Mouse (Mus musculus) layer of hippocampus, postnatal 36 days (tissue): ENCODE measurements at regions not wholly inside any gene's neighbourhood (a gene's known extent, or its start where the extent isn't known, plus 50 kb on each side); places are given as distances from the start of the nearest gene placed in this dataset.

Experiments
- DNase-seq, 2 experiments: peaks; one replicate each; pipeline ENCODE4 v3.0.0; 2022

DNA sequence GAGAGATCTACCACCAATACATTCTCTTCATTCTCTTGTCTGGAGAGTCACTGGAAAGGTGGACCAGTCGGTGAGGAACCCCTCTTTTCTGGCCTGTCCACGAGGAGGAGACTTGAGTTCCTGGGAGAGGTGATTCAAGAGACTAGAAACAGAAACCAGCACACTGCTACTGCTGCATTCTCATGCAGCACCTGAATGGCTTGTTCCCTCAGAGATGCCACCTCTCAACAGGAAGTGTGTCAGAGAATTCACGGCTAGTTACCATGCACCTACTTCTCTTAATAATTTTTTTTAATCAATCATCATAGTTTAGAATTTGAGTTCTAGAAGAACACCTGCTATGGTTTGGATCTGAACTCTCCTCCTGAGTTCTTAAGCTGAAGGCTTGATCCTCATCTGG is 52.0 kb upstream of the Dynlrb2 start:
- DNase-seq = no peak

DNA sequence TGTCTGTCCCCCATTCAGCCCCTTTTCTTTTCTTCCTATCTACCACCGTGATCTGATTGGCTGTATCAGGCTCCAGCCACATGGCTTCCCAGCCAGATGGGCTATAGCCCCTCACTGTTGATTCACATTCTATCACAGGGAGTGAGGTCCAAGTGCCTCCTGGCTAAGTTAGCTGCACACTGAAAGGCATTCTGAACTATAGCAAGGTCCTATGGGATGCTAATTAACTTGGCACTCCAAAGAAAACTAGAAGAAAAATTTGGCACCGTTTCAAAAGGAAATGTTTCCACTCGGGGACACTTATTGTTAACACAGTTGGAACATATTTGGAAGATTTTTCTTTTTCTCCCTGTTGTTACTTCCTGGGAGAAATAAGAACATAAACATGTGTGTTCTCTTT is 53.4 kb upstream of the Dynlrb2 start:
- no peak for DNase-seq

DNA sequence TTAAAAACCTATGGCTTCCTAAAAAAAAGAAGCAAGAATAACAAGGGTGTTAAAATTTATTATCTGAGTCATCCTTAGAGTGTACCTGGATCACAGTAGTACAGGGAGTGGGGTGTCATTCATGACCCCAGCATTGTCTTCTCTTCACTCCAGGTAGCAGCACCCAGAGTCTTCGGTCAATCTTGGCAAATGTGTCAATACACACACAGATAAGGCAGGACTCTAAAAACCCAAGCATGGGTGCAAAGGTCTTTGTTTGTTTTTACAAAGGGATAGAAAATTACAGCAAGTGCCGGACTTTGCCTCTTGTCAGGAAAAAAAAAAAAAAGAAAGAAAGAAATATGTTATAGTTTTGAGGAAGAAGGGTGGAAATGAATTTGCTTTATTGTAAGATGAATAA is 57.3 kb upstream of the Dynlrb2 start:
- no peak for DNase-seq

DNA sequence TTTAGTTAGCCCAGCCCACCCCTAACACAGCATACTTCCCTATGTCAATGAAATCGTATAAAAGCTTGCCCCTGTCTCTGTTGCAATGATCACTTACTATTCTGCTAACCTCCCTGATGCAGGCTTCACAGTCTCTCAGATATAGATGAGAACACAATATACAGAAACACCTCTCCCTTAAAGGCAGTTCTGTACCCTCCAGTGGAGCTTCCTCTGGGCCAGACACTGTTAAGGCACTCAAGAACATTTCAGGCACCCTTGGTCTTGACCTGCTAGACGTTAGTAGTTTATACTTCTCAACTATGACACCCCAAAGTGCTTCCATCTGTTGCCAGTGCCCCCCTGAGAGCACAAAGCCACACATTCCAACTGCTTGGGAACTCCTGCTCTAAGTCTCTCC is 61.9 kb upstream of the Dynlrb2 start:
- no peak for DNase-seq

DNA sequence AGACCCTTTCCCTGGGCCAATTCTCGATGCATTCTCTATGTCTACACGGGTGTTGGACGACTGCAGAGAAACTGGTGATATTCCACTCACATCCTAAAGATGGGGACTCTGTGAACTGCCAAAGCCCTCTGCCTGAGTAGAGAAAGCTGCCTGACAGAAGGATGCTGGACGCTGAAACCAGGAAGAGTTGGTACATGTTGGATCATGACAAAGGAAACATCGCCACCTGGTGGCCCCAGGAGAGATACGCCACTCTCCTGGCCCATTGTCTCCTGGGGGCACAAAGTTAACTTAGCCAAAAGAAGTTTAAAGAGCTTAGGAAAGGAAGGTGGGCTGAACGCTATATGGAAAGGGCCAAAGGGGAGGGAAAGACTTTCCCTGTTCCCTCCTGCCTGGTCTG is 65.9 kb upstream of the Dynlrb2 start:
- DNase-seq = peak; percentile 54 to 69

DNA sequence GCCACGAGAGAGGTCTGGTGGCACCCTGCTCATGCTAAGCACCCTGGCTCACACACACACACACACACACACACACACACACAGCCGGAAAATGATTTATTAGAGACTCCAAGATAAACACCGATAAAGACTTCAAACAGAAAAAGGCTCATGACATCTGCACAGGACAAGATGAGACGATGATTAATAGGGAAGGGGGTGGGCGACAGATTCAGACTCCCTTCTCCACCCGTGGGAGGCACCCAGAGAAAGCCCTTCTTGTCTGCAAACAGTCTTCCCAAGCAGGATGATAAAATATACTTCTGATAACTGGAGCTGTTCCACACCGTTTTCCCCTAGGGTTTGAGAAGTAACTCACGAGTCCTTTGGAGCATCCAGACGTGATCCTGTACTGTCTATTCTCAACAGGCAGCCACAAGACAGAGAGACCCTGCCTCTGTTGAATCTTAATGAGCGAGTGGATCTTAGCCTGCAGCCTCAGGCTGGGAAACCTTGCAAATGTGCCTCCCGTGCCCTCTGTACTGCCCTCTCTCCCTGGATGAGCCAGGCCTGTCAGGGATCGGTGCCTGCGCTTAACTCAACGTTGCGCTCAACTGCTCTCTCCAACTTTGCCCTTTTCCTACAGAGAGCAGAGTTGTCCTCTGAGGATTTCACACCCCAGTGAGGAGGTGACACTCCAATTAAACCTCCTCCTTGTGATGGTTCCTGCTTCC is 69.3 kb upstream of the Dynlrb2 start:
- DNase-seq = no peak

DNA sequence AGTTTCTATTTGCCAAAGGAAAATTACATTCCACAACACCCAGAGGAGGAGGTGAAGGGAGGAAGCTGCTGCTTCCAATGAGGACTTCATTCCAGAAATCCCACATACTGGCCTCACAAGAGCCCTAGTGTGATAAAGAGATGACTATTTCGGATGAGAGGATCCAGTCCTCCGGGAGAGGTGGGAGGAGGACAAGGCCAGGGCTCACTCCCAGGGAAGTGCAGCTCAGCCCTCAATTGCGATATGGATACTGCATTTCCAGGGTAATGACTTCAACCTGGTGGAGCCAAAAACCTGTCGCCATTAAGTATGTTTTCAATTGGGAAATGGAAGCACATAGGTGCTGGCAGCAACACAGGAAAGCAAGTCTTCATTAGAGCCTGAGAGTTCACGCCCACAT is 74.7 kb upstream of the Dynlrb2 start:
- DNase-seq = no peak

DNA sequence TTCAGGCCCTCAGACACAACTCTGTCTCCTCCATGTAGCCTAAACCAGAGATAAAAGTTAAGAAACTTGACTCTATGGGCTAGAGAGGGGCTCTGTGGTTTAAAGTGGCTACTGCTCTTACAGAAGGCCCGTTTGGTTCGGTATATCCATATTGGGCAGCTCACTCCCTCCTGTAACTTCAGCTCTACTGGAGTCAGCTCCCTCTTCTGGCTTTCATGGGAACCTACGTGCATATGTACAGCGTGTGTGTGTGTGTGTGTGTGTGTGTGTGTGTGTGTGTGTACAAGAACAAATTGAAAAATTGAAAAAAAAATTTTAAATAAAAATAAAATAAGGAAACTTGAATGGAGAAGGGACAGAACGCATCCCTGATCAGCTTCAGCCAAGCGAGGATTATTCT is 75.1 kb upstream of the Dynlrb2 start:
- DNase-seq = no peak

DNA sequence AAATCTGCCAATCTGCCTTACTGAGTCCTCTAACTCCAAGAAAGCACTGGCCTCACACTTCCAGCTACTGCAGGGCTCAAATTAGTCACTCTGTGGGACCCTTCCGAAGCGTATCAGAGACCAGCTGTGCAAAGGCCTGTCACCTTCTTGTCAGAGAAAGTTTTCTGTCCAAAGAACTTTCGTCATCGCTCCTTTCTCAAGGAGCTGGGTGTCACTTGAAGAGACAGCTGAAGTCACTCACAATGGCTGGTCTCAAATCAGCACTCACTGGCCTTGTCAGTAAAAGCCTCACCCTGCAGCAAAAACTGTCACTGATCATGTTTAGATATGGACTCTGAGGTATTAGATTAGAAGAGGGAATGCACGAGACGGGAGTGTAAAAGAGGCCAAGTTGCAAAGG is 81.9 kb upstream of the Dynlrb2 start:
- no peak for DNase-seq

DNA sequence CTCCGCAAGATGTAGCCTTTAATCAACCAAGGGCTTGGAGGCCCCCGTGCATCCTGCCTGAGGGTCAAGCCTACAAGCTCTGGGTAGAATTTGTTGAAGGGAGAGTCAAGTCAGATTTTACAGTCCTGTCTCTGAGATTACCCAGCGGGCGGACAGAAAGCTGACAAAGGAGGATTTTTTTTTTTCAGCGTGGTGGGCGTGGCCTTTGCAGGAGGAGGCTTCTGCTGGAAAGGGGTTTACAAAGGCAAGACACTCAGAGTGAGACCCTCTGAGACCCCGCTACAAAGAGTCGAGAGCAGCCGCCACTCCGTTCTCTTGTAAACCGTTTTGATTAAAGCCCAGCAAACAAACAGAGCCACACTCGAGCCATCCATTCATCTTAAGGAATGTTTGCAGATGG is 92.1 kb upstream of the Dynlrb2 start:
- no peak for DNase-seq

DNA sequence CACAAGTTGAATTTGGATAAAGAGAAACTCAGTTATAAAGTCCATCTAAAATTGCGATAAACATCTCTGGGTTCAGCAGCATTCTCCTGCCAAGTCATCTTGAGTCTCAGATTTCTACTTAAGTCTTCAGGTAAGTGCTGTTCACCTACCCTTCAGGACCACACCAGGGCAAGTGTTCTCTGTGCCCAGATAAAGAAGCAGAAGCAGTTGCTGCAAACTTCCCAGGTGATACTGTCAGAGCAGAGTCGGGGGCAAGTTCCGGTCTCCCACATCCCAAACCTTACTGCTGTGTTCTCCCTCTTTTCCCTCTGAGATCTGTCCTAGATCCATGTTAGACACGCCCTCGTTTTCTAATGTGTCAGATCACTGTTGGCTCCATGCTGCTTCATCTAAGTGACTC is 94.7 kb upstream of the Dynlrb2 start:
- DNase-seq = no peak

DNA sequence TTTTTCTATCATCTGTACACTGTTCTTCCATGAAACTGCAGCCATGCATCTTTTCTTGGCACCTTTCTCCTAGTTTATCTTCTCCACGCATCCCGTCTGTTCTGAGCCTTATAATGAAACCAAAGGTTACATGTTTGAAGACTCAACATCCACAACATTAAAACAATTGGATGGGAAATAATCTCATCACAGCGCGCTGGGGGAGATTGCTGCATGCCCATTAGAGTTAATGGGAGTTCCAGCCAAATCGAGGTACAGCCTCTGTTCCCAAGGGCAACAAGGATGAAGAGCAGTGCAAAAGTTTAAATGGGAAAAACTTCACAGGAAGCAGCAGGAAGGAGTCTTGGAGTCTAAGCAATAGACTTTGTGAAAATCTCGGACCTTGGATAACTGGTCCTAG is 95.8 kb upstream of the Dynlrb2 start:
- DNase-seq = no peak

DNA sequence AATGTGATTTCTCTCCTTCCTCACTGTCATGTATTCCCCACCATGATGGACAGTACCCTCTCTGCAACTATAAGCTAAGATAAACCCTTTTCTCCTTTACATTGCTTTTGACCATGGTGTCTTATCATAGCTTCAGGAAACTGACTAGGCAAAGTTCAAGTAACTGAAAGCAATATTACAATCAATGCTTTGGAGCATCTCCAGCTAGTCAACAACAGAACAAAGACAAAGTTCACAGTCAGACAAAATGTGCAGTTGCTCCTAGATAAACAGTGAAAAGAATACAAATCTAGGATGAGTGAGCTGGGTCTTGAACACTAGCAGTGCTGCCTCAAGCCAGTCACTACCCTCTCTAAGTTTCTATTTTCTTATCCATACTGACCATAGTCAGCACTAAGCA is 100.2 kb upstream of the Dynlrb2 start:
- DNase-seq = no peak

DNA sequence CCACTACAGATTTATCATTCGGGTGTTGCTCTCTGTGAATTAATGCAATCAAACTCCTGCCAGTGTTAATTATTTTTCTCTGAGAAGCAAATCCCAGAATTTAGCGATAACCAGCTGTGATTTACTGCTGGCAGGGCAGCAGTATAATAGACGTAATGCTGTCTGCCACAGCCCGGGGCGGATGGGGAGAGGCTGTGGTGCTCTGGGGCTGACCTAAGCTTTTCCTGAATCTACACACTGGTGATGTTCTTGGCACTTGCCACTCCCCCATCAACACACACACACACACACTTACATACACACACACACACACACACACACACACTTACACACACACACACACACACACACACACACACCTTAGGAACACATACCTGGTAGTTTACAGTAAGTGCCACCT is 101.4 kb upstream of the Dynlrb2 start:
- no peak for DNase-seq

DNA sequence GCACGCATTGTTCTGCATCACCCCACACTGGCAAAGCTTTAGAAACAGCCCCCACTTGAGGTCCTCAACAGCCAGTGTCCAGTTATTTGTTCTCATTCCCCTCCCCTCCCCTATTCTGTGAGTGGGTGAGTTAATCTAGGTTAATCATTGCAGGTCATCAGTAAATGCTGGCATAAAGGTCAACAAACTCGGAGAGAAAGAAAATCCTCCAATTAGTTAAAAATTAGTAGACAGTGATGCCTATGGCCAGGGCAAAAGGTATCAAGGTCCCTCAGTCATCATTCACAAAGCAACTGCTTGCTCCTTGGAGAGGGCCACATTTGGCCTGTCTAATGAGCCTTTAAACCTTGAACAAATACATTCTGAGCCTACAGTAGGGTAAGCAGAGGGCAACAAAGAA is 105.3 kb upstream of the Dynlrb2 start:
- no peak for DNase-seq

DNA sequence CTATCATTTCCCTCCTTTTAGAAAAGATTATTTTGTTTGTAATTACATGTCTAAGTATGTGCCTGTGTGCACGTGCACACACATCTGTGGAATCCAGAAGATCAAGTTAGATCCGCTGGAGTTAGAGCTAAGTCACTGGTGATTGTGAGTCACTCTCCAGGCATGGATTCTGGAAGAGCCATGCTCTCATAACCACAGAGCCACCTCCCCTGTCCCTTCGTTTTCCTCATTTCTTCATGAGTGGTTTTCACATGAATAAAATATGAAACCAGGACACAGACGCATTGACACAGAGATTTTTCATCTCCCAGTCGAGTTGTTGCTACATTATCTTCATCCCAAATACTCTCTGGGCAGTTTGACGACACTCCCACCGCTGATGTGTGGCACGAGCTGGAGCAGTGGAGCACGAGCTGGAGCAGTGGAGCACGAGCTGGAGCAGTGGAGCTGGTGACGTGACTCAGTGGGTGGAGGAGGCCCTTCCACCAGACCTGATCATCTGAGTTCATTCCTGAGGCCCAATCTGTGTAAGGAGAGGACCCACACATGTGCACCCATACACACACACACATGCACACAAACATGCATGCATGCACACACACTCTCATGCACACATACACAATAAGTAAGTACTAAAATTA is 106.1 kb upstream of the Dynlrb2 start:
- DNase-seq = no peak

DNA sequence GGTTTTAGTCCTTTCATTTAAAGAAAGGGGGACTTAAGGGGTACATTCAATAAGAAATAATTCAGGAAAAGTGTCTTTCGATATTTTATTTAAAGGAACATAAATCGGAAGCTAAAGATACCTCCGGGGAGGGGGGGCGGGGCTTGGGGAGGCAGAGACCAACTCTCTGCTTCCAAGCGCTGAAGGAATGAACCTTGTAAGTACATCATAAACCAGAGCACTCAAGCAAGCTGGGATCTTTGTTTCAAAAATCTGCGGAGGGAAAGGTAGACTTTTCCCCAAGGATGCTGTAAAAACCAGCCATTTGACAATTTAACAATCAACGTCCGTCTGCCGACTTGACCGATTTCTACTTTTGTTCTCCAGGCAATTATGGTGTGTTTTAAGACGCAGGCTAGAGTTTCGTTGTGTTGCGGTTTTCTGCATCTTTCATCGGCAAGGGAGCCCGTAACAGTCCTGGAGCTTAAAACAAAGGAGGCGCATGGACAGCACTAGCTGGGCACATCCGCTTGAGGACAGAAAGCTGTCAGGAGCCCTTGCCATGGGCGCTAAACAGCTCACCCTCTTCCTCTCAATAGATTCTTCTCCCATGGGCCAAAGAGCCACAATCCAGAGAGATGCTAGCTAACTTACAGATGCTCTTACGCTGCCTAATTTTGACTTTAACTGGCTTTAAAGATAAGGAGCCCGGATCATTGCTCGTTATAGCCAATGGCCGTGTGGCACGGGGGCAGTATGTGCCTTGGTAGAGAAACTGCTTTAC is 119.4 kb upstream of the Dynlrb2 start:
- no peak for DNase-seq

DNA sequence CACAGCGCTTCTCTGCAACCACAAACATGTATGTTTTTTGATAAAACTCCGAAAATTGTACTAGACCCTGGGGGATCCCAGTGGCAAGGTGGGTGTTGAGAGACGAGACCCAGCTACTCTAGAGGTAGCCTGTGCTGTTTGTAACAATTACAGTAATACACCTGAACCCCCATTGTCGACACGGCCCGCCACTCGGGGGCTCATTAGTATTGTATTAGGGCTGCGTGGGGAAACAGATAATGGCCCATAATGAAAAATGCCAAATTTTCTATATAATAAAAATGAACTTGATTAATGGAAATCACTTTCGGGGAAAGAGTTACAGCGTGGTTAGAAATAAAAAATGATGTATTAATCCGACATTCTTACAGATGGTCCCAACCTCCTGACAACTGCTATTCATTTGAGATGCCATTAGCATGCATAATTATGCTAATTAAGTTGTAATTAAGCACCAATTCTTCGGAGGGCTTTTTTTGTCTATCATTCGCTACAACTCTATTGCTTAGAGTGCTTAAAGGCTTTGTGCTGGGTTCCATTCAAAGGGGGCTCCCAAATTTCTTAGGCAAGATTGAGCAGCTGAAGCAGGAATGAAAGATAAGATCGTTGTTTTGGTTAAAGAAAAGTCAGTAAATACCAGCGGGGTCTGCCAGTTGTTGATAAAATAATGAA is 120.2 kb upstream of the Dynlrb2 start:
- DNase-seq = no peak

DNA sequence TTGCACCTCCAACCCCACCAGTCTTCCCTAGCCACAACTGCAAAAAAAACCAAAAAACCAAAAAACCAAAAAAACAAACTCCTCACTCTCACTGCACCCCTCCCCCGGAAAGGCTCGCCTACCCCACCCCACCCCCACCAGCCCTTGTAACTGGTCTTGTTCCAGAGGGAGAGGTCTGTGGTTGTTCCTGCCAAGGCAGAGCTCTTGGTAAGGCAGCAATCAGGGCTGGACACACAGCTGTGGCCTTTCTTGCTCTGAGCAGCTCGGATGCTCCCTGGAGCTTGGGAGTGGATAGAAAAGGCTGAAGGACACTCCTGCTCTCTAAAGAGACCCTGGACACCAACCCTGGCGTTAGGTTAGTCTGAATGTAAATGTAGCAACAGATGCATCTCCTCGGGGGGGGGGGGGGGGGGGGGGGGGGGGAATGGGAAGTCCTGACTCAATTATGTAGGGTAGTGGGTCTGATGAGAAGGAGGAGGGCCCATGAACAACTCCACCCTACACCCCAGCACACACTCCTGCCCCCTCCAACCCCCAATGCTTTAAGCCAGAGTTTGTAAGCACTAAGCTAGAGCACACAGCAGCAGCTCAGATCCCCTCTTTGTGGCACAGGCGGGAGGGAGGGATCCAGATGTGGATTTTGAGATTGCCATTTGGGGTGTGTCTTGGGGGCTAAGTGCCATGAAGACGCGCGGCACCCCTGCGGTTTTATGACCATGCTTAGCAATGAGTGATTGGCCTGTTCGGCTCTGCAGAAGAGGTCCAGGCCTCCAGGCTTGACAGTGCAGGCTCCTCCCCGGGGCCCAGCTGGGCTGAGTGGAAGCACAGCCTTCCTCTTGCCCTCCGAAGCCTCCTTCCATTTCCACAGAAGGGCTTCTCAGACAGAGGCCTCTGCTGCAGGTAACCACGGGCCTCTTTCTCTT is 121.0 kb upstream of the Dynlrb2 start:
- DNase-seq = no peak

DNA sequence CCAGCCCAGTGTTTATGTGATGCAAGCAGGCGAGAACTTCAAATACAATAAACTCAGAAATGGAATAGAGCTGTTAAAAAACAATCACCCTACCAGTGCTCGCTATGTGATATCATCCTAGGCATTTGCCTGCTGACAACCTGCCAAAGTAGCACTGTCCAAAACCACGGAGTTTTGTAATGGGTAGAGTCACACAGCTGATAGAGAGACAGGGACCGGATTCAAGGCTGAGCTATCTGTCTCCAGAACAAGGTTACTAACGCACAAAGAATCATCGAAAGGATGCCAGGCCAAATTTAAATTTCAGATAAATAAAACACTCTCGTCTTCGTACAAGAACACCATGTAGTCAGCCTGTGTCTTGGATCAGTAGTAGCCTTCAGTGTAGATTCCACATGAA is 121.7 kb upstream of the Dynlrb2 start:
- DNase-seq = no peak

DNA sequence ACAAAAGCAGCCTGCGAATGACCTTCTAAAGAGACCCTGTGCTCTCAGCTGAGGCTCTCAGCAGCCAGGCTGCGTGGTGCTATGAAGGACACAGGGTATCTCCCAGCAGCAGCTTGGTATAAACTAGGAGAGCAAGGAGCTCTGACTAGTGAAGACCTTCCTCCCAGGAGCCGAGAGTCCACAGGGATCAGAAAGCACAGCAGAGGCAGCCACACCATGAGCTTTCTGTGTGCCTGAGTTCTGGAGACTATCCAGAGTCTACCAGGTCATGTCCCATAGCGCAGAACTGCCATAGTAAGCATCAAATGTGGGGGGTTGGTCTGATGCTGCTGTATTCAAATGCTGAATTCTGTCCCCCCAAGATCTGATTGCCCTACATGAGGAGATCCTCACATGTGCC is 124.2 kb upstream of the Dynlrb2 start:
- no peak for DNase-seq

DNA sequence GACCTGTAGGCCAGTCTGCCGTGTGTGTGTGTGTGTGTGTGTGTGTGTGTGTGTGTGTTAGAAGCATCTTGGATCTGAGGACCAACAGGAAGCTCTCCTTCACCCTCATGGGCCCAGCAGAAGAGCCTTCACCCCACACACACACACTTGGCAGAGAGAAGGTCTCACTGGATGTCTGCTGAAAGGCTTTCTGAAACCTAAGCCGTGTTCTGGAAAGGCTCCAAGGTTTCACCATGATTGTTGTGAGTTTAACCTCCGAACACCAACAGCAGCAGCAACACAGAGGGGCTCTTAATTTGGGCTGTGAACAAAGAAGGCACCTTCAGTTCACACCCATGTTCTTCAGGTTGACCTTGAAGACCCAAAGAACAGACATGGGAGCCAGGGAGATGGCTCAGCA is 124.9 kb upstream of the Dynlrb2 start:
- no peak for DNase-seq
